Mouse (Mus musculus): ENCODE data around the gene Cacng4.

- TF ChIP-seq CTCF (IDR thresholded peaks at IDR 0.05; ENCODE audit: borderline replicate concordance, extremely low read depth, insufficient read depth, insufficient read length) = no peak
- TF ChIP-seq POLR2A (IDR thresholded peaks at IDR 0.05; ENCODE audit: borderline replicate concordance, extremely low read depth, insufficient read depth, insufficient read length, poor library complexity, severe bottlenecking) = no peak
Measured at GRCm38 (mm10) chr11:107686290-107686689, 108.1 kb downstream of the Cacng4 start.
